Mouse (Mus musculus): Measurements from ENCODE around the gene Slc25a45.

Gene Slc25a45

GRCm38 (mm10) chr19:5887234-5887815 is 9.7 kb downstream of the Slc25a45 start:
- in situ Hi-C loops (cut with MseI, MboI) = no loop called here

DNA sequence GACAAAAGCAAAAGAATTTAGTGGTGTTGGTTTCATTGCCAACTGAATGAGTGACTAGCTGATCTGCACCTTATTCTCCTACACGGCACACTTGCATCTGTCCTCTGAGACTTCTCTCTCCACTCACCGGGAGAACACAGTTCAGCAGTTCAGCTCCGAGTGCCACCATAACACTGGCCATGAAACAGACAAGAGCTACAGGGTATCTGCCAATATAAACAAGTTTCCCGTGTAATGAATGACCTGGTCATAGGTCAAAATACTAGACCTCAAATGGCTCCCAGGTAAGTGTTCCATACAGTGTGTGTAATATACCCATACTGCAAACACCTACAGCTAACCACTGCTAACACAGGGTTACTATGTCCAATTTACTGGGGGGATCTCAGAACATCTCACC is 11.6 kb downstream of the Slc25a45 start:
- in situ Hi-C loops (cut with MseI, MboI) = no loop called here

GRCm38 (mm10) chr19:5891521-5892258 is 14.1 kb downstream of the Slc25a45 start:
- in situ Hi-C loops (cut with MseI, MboI) = no loop called here

DNA sequence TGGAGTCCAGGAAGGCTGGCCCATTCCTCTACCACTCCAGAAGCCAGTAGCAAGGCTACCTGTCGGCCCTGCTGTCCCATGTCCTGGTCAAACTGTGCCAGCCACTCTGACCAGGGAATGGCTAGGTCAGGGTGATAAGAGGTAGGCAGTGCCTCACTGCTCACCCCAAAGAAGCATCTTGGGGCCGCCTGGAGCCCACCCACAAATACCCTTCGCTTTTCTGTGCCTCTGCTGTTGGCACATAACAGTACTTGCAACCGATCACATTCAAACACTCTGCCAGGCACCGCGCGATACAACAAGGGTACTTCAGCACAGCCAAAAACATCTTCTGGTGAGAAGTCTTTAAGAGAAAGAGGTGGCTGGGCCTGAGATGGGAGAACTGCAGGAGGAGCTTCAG is 14.7 kb downstream of the Slc25a45 start:
- in situ Hi-C loops (cut with MseI, MboI) = no loop called here

GRCm38 (mm10) chr19:5892735-5893134 is 15.1 kb downstream of the Slc25a45 start:
- in situ Hi-C loops (cut with MseI, MboI) = no loop called here

GRCm38 (mm10) chr19:5893282-5894001 is 15.8 kb downstream of the Slc25a45 start:
- in situ Hi-C loops (cut with MseI, MboI) = no loop called here

DNA sequence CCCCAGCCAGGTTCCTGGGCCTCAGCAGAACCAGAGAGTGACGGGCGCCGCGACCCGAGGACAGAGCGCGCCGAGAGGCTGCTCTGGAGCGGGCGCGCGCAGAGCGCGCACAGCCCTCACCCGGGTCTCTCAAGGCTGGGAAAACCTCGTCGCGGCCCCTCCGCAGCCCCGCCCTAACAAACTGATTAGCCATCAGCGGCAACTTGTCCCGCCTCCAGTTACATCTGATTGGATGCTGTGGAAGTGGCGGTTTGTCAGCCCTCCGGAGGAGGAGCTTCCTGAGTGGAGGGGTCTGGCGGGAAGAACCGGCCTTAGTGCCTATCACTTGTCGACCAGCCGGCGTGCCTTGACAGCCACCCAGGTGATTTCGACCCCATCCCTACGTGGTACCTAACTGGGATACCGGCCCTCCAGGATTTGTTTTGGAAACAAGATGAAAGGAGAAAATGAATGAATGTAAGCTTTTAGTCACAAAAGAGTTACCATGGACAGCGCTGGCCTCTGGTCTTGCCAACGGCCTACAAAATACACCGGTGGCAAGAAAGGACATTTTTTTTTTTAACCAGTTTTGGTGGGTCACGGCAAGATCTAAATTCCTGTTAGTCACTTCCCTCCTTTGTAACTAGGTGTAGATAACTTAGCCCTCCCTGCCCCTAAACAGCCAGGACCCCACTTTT is 16.5 kb downstream of the Slc25a45 start, which contains the start of gene Tigd3:
Gene Tigd3, minus strand, starts transcription at position 148 of the 677 bp plus-strand sequence.
- in situ Hi-C loops (cut with MseI, MboI) = no loop called here

- in situ Hi-C loops (cut with MseI, MboI) = no loop called here
These were observed 29.7 kb downstream of the Slc25a45 start for GRCm38 (mm10) chr19:5907275-5907674.

- in situ Hi-C loops (cut with MseI, MboI) = no loop called here
These were observed 32.6 kb downstream of the Slc25a45 start for GRCm38 (mm10) chr19:5910221-5910620.

DNA sequence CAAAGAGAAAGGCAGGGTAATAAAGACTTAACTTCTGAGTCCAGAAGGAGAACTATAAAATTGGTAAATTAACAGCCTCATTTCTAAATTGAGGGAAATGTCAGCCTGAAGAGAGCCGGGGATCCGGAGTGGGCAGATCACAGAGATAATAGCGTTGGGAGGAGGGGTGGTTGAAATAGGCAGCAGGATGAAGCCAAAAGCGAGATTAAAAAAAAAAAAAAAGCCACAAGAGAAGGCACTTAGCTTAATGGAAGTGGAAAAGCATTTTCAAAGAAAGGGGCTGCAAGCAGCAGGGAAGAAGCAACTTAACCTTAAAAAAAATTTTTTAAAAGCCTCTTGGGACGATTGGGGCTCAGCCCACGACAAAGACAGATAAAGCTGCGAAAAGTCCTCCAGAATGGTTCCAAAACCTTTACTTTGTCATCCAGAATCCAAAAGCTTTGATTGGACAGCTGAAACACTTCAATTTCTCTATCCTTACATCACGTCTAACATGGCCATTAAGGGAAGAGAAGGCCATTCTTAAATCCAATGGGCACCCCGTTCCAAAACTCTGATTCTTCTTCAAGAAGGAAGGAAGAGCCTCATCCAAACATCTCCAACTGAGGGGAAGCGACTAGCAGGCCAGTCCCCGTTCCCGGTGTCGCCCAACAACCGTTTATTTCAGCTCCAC is 34.0 kb downstream of the Slc25a45 start:
- in situ Hi-C loops (cut with MseI, MboI) = no loop called here

DNA sequence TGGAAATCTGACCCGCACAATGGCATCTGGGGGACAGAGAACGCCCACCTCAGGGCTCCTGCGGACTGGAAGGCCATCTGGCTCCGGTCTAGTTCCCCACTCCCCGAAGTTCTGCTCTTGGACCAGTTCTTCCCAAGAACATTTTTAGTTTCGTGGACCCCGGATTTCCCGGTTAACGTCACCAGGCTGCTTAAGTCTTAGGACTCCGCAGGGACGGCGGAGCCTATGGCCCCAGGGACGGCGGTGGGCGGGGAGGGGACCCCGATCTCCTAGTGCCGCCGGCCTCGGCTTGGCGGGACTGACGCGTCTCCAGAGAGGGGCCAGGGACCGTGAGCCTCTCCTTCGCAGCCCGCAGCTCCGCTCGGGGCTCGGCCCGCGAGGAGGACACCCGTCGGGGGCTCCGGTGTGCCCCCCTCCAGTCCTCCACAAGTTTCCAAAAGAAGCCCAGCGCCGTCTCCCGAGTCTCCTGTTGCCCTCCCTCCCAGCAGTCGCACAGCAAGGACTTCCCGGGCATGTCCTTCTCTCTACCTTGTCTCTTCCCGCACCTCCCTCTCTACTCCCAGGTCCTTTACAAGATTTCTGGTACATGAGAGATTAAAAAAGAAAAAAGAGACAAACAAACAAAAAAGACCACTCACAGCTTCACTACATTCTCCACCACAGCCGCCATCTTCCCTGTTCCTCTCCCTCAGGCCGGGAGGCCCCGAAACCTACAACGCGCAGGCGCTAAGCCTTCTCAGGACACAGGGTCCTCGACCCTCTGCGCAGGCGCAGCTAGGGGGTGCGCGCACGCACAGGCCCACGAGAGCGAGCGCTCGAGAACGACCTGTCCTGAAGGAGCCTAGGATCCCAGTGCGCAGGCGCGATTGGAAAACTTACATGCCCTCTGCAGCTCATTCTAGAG is 34.7 kb downstream of the Slc25a45 start:
- in situ Hi-C loops (cut with MseI, MboI) = no loop called here

GRCm38 (mm10) chr19:5913007-5913719 is 35.6 kb downstream of the Slc25a45 start, which contains the start of gene Dpf2:
Gene Dpf2 (minus strand): TSS chr19:5913010.
- in situ Hi-C loops (cut with MseI, MboI) = no loop called here

DNA sequence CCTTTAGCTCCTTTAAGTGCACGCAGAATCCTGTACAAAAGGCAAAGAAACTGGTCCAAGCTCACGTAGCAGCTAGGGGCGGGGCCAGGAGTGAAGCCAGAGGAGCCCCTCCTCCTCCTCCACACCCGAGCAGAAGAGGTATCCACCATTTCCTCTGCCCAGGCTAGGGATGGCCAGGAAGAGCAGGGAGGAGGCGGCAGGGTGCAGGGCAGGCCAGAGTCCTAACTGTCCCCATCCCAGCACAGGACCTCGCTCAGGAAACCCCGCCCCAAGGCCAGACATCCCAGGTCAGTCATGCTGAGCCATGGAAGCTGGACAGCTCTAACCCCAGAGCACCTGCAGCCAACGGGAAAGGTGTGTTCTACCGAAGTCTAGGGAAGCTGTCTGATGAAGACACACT is 44.1 kb downstream of the Slc25a45 start:
- in situ Hi-C loops (cut with MseI, MboI) = loop anchor here (5.0 kb wide), 2 partner anchors 36 to 41 kb away; partner anchors contain the start of gene Pola2 (in 1 of the 2)

GRCm38 (mm10) chr19:5922119-5922942 is 44.7 kb downstream of the Slc25a45 start:
- in situ Hi-C loops (cut with MseI, MboI) = loop anchor here (5.0 kb wide), 2 partner anchors 35 to 40 kb away; partner anchors contain the start of gene Pola2 (in 1 of the 2)

DNA sequence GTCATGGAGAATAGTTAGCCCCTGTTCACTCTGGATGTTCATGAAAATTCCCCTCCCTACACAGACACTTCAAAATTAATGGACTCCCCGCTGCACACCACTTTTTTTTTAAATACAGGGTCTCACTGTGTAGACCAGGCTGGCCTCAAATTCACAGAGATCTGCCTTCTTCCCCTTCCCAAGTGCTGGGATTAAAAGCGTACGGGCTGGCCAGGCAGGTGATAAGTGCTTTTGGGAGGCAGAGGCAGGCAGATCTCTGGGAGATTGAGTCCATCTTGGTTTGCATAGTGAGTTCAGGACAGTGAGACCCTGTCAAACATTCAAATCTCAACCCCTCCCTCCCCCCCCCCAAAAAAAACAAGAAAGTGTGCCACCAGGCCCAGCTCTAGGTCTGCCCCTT is 45.4 kb downstream of the Slc25a45 start:
- in situ Hi-C loops (cut with MseI, MboI) = loop anchor here (5.0 kb wide), 2 partner anchors 34 to 39 kb away; partner anchors contain the start of gene Pola2 (in 1 of the 2)

DNA sequence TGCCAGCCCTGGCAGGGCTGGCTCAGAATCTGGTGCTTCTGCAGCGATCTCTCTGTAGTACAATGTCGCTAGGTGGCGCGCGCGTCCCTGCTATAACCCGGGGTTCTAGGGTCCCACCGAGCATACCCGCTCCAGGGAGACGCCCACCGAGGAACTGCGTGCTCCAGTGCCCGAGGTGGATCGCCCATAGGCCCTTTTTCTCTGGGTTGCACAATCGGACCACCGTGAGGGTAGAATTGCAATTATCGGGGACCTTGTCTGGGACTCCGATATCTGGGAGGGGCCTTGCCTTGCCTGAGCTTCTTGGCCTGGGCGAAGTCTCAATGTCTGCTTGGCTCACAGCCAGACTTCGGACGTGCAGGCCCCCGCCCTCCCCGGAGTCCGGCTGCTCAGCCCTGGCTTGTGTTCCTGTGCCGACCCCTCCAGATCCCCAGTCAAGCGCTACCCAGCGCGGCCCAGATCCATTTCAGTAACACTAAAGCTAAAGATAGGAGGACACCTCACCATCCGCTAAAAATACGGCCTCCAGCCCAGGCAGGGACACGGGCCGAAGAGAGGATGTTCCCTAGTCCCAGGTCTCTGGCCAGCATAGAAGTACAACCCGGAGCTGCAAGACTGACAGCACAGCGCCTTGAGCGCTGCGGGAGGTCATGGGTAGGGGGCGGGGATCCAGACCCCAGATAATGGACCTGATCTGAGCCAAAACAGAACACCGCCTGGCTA is 46.5 kb downstream of the Slc25a45 start:
- in situ Hi-C loops (cut with MseI, MboI) = loop anchor here (5.0 kb wide), 2 partner anchors 33 to 38 kb away; partner anchors contain the start of gene Pola2 (in 1 of the 2)

- in situ Hi-C loops (cut with MseI, MboI) = loop anchor here (5.0 kb wide), 2 partner anchors 33 to 38 kb away; partner anchors contain the start of gene Pola2 (in 1 of the 2)
These were observed 47.1 kb downstream of the Slc25a45 start, which contains the start of gene Cdc42ep2 for GRCm38 (mm10) chr19:5924713-5925093. Gene Cdc42ep2 (minus strand): TSS chr19:5924816.
